Mouse (Mus musculus): Measurements from ENCODE around the gene Ucp2.
A peak's percentile ranks its signal among the peaks of the same experiment; 100 is the strongest.

Gene Ucp2

DNA sequence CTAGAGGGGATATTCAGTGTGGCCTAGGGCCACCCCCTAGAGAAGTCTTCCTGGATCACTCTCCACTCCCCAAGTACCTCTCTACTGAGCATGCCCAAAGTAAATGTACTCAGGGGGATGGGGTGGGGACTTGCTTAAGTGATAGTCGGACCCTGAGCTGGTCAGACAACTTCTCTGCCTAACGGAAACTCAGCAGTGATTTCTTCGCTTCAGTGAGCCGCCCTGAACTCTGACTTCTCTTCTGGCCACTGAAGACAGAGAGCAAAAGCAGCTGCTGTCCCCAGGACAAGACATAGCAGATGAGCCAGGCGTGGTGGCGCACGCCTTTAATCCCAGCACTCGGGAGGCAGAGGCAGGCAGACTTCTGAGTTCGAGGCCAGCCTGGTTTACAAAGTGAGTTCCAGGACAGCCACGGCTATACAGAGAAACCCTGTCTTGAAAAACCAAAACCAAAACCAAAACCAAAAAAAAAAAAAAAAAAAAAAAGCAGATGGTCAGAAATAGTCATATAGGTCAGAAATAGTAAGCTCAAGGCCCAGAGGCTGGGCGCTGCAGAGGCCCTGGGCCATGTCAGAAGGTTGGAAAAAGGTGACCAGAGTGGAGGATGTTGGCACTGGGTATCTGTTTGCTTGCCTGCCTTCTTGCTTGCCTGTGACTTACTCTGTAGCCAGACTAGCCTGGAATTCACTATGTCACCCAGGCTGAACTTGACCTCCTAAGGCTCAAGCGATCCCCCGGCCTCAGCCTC lies 11.8 kb downstream of the Ucp2 start:
- DNase-seq, result no peak

DNA sequence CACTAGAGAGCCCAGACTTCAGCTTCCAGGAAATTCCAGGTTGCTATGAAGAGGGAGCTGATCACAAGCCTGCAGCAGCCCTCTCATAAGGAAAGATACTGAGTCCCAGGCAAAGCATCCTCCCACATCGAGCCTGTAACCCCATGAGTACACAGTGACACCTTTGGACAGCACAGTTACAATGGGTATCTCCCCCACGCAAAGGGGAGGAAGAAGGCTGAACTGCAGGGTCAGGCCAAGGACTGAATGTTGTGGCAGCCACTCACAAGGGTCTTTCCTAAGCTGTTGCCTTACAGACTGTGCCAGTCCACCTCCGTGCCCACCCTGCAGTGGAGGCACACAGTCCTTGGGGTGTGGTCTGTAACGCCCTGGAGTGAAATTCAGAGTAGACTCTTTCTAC lies 13.4 kb downstream of the Ucp2 start:
- no peak for DNase-seq

DNA sequence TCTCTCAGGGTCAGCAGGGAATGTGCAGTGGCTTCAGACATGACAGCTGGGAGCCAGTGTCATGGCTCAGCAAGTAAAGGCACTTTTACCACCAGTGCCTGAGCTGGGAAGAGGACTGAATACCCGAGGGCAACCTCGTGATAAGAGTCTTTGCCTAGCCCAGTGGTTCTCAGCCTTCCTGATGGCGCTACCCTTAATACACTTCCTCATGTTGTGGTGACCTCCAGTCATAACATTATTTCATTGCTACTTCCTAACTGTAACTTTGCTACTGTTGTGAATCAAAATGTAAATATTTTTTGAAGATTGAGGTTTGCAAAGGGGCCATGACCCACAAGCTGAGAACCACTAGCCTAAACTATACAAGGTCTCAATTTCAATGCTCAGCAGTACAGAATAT lies 15.5 kb downstream of the Ucp2 start:
- no peak for DNase-seq

DNA sequence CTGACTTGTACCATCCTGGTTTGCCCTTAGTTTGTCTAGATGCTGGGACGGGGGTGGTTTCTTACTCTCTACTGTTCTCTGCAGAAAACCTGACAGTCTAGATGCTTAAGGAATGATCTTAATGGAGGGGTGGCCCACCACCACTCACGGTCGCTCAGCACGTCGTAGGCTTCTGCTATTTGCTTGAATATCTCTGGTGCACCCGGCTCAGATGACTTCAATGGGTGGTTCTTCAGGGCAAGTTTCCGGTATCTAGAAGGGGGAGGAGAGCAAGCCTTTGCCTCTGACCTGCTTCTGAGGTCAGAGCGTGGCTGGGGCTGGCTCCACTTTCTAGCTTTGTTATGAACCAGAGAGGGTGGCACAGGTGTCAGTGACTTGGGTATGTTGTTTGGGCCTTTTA lies 18.5 kb downstream of the Ucp2 start:
- DNase-seq, result no peak

DNA sequence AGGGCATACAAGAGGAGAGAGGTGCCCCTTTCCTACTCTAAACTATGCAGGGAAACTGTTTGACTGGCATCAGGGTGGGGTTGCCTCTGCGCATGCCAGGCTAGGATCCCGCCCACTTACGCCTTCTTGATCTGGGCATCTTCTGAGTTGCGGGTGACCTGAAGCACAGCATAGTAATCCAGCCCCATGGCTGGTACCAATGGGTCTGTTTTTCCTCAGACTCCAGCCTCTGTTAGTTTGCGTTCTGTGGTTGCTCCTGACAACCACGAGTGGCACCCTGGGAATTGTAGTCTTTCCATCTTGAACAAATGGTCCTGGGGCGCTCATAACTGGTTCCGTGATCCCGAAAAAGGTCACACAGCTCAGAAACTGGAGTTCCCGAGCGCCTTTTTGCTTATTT lies 21.4 kb downstream of the Ucp2 start, which contains the start of gene Dnajb13:
Gene Dnajb13, minus strand, starts transcription at position 388 of the 400 bp plus-strand sequence.
- DNase-seq, result no peak

DNA sequence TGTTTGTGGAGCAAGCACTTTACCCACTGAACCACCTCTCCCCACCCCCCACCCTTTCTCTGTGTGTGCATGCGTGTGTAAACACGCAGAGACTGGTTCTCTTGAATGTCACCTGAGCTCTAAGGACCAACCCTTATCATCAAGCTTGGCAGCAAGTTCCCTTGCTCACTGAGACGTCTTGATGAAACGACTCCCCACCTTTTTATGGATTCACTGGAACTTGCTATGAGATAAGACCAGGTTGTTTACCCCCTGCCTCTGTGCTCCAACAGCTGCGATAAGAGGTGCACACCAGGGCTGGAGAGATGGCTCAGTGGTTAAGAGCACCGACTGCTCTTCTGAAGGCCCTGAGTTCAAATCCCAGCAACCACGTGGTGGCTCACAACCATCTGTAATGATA lies 27.1 kb downstream of the Ucp2 start:
- DNase-seq, result no peak

DNA sequence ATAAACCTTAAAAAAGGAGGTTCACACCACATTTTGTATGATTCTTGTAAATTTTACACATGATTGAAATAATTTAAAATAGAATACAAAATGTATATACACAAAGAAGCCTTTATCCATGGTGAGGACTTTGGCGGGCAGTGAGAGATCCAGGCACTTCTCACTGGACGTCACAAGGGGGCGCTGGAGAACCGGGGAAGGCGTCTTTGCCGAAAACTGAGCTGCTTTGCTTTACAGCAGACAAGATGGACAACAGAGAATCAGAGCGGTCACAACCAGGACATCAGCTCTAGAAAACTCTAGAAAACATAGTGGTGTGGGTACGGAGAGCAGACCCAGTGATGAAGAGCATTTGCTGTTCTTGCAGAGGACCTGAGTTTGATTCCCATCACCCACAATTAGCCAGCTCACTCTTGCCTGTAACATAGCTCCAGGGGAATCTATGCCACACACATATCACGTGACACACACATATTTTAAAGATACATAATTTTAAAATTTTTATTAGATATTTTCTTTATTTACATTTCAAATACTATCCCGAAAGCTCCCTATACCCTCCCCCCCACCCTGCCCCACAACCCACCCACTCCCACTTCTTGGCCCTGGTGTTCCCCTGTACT lies 27.6 kb downstream of the Ucp2 start:
- peak; percentile 76 to 90 for DNase-seq

DNA sequence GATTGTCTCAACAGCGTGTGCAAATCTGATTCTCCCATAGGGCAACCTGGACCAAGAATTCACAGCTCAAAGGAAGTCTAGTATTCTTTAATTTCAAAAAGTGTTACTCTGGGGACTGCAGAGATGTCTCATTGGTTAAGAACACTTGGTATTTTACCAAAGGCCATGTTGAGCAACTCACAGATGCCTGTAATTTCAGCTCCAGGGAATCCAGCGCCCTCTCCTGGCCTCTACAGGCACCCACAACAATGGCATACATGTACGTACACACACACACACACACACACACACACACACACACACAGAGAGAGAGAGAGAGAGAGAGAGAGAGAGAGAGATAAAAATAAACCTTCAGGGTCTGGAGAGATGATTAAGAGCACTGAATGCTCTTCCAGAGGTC lies 29.1 kb downstream of the Ucp2 start:
- DNase-seq, result no peak

DNA sequence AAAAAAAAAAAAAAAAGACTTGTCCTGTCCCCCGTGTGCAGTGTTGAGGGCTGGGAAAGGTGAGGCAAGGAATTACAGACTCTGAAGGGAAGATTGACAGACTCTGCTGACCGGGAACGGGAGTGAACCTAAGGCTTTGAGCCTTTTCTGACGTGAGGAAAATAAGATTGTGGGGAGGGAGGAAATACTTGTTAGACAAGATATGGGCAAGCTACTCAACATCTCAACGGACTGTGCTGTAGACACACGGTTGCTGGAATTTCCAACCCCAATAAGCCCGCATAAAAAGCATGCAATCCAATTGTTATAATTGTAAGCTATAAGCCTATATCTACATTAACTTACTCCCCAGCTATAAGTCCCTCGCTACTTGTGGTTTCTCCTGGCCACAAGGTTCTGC lies 31.5 kb downstream of the Ucp2 start:
- no peak for DNase-seq

DNA sequence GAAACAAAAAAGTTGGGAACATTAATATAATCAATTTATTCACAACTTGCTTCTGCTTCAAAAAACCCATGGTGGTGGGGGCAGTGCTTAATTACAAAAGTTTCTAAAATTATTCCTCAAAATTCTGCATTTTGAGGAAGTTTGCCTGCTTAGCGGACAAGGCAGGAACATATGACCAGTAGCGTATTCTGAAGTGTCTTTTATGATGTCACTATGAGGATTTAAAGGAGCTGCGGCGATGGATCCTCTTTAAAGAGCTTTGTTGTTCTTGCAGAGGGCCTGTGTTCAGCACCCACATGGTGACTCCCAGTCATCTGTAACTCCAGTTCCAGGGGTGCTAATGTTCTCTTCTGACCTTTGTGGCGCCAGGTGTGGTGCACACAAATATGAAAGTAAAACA lies 37.6 kb downstream of the Ucp2 start:
- no peak for DNase-seq

DNA sequence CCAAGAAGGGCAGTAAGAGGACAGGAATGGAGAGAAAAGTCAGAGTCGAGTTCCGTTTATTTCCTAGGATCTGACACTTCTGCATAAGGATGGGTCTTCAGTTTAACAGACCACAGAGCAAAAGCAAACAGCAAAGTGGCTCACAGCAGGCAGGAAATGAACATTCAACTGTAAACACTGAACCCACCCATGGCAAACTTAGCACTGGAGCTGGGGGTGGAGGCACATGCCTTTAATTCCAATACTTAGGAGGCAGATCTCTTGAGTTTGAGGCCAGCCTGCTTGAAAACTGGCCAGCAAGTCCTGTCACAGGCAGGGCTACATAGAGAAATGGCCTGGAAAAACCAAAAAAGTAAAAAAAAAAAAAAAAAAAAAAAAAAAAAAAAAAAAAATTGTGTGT lies 40.4 kb downstream of the Ucp2 start:
- DNase-seq, result peak; percentile 31 to 56

DNA sequence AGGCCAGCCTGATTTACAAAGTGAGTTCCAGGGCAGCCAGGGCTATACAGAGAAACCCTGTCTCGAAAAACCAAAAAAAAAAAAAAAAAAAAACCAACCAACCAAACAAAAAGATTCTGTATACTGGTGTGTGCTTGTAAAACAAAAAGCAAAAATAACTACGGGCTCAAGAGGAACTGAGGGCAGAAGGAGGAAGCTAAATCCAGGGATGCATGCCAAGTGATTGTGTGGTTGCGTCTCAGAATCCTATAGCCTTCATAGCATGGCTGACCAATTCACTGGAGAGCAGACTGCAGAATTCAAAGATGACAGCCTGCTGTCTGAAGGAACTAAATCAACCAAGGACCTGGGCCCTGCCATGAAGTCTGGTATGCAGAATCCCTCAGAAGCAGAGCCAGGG lies 41.1 kb downstream of the Ucp2 start:
- DNase-seq, result no peak

DNA sequence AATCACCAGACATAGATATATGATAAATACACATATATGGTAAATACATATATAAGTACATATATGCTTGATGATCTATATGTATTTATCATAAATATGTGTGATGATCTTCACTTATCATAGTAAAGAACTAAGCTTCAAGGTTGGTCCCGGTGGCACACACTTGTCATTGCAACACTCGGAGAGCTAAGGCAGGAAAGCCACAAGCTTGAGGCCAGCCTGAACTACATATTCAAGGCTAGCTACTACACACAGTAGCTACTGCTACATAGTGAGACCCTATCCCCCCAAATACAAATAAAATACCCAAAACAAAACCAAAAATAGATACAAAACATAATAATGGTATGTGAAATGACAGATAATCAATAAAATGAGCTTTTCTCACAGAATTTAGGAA lies 42.7 kb downstream of the Ucp2 start:
- no peak for DNase-seq

DNA sequence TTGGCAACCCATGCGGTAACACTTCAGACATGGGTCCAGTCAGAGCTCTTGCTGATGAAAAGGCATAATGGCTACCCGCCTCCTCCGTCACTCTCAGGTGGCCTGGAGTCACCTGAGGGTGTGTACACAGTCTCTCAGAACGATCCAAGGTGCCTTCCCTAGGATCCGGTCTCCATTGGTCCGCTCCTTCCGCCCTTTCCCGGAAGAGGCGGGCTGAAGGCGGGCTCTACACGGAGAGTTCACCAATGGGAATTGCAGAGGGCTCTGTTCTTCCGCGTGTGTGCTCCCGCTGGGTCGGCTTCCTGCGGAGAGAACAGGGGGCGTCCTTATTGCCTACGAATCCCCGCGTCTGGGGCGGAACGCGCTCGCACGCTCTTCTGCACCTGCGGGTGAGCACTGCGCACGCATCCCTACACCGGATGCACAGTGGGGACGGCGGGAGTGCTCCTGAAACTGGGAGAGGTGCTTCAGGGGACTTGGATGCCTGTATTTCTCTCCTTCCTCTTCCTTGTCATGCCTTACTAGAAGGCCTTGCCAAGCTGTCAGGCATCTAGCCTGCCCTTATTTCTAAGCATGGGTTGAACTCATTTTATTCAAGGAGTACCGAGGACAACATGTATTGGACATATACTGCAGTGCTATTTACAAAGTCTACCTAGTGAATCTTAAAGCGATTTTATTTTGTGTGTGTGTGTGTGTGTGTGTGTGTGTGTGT lies 43.8 kb downstream of the Ucp2 start, which contains the start of gene Coa4:
Gene Coa4, plus strand, starts transcription at position 268 of the 715 bp plus-strand sequence.
- DNase-seq, result peak; percentile 89 to 93

DNA sequence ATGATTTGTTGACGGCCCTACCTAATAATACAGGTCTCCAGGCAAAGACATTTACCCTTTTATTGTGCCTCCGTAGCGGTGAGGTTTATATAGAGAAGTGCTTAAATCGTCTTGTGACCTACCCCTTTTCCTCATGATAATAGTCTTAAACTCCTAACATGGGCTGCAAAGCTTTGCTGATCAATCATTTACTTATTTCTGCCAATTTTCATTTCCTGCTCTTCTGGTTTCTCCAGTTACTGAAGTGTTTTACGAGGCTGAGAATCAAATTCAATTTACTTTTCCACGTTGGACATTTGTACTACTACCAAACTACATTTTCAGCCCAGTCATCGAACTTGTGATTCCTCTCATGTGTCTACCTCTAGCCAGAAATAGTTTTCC lies 44.4 kb downstream of the Ucp2 start:
- DNase-seq, result no peak

DNA sequence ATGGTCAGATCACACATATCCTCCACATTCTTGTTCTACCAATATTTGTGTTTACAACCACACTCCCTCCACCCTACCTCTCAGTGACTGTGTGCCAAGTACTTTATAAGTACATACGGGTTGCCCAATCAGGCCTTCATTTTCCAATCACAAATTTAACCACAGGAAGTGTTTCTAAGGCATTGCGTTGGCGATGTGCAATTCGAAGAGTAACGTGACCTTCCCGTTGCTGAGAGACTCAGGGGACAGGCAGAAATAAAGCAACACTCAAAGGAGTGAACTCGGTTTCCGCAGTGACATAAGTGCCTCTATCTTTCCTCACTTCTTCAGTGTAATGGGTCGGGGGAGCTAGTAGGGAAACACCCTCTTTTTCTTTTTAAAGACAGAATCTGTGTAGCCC lies 46.4 kb downstream of the Ucp2 start:
- peak in 1 of 2 experiments; percentile 19 for DNase-seq

DNA sequence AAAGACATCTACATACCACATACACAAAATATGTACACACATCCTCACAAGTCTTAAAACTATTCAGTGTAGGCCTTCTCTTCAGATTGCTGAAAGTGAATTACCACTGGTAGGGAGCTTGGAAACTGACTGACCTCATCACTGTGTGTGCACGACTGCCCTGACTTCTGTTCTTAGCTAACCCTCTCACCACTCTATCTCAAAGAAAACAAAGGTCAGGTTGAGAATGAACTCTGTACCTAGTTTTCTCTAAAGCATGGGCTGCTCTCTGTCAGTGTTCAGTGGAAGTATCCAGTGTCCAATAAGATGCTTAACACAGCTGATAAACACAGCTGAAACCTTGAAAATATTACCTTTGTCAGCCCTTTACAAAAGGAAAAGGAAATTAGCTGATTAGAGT lies 51.3 kb downstream of the Ucp2 start:
- DNase-seq, result no peak

DNA sequence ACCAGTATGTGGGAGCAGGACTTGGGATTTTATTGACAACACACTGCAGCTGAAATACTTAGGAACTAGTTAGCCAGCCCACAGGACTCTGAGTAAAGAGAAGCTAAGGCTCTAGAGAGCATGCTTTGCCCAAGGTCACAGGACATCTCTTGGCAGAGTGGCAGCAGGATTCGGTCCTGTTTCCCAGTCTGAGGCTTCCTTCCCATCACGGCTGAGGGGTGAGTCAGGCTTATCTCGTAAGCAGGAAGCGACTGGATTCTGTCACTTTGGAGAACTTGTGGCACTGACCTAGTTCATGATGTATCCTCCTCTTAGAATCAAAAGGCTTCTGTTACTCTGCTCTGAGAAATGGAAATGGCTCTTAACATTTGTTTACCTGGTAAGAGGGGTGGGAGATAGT lies 54.5 kb downstream of the Ucp2 start:
- DNase-seq, result no peak

DNA sequence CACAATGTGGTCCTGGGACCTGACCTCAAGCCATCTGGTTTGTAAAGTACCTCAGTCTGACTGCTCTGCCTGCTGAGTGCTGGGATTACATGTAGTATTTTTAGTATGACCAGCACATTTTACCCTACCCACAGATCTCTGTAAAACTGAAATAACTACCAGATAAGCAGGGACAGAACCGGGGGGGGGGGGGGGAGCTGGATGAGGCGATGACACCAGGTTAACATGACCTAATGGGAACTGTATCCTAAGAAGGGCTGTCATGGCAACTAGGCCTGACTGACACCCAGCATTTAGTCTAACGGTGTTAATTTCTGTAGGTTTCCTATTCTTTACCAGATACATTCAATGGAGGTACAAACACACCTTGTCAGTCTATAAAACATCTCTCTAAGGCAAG lies 56.7 kb downstream of the Ucp2 start:
- DNase-seq, result no peak

DNA sequence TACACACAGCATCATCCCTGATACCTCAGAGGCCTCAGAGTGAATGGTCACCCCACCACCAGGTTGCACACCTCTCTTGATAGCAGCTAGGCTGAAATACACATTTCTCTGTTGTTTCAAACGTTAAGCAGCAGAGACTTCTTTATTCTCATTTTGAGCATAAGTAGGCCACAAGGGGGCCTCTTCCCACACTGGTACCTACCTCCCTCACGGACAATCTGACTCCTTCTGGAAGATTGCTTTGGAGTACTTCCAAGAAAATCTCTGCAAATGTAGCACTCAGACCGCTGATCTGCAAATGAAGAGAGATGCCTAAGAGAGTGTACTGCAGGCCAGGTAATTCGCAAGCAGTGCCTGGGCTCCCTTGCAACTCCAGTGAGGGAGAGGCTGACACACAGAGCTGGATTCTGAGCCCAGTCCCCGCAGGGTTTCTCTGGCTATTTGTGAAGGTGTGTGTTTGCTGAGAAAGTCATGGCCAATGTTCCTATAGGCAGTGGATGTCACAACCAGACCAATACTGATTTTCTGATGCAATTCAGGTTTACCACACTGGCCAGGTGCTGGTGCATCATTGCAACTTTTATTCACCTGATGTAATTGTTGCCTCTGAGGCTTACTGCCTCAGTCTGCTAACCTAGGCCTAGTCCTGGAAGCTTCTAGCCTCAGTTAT lies 57.3 kb downstream of the Ucp2 start:
- peak in 1 of 2 experiments; percentile 30 for DNase-seq
